Mouse (Mus musculus) olfactory bulb, adult 2 months (tissue): Measurements from ENCODE around the gene Cmbl. TPM values are rescaled to one million over a fixed set of nuclear protein-coding genes. Genes with fewer than 3 reads are reported as not detected.
A peak's percentile ranks its signal among the peaks of the same experiment; 100 is the strongest.

Experiments
- H3K27ac ChIP-seq: fragments of 200-500 bp; 2 replicates; pipeline ENCODE4 v1.5.1; 2012; ENCODE audit warnings: low read depth, low read length; ENCODE audit not compliant: insufficient read depth
- H3K4me1 ChIP-seq: fragments of 200-500 bp; 2 replicates; pipeline ENCODE4 v1.6.1; 2012; ENCODE audit warnings: low read length; ENCODE audit not compliant: control insufficient read depth, insufficient read depth
- H3K4me3 ChIP-seq: fragments of 200-500 bp; 2 replicates; pipeline ENCODE4 v1.5.1; 2012; ENCODE audit warnings: mild to moderate bottlenecking, low read depth, low read length, moderate library complexity; ENCODE audit not compliant: insufficient read depth
- CTCF ChIP-seq: fragments of 200-500 bp; IDR thresholded peaks from 2 replicates; pipeline ENCODE4 v1.5.1; 2012; ENCODE audit warnings: low read depth, mild to moderate bottlenecking, low read length, moderate library complexity; ENCODE audit not compliant: insufficient read depth
- POLR2A ChIP-seq: fragments of 200-500 bp; IDR thresholded peaks from 2 replicates; pipeline ENCODE4 v1.6.1; 2012; ENCODE audit warnings: mild to moderate bottlenecking, low read depth, low read length, moderate library complexity; ENCODE audit not compliant: insufficient read depth
- WGBS: fragments of 180-500 bp; shearing (Covaris S2); methylation state at CpG from one replicate; pipeline ENCODE4 v1.1.7; 2018; 5-methylcytosine and 5-hydroxymethylcytosine counted together
- polyA plus RNA-seq: library from polyadenylated mRNA; stranded (reverse); fragments of >200 nt; gene quantifications from 2 replicates; pipeline ENCODE4 v1.2.4, GENCODE M21; 2012; ENCODE audit warnings: low replicate concordance; ENCODE audit not compliant: missing spikeins, insufficient read depth, insufficient read length

Gene Cmbl
- polyA plus RNA-seq, 1 experiment, result not detected

DNA sequence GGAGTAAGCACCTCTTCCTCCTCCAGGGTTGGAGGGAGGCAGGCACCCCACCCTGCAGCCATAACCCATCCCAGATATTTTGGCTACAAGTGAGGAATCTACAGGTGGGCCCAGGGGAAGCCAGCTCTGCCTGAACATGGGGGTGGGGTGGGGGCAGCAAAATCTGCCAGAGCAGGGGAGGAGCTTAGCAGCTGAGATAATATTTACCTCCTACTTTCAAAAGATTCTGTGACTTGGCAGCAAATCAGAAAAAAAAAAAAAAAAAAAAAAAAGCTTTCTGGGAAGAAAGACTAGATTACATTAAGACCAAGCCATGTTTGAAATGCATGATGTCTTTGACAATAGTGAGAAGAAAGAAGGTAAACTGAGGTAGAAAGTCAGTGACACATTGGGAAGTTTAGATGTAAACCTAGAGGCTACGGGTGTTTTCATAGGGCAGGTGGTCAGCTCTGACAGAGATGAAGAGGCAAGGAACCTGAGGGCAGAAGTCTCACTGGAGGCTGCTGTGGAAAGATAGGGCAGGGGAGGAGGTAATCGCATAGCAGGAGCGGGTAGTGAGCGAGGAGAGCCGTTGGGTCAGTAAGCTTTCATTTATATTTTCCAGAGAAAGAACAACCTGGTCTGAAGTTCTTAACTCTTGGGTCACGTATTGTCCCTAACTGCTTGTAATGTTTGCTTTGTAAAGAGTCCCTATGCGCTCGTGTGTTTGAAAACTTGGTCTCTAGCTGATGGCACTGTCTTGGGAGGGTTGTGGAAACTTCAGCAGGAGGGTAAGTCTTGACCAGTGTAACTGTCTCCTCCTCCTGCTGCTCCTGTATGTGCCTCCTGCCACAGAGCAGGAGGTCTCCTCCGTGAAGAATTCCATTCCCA, 25.3 kb upstream of the Cmbl start:
- no peak overlapping the region for H3K27ac ChIP-seq
- TF ChIP-seq CTCF (no peak), POLR2A (no peak)
- 82% methylated on average over 9 of the region's 9 CpGs for WGBS
- H3K4me1 ChIP-seq, result peaks cover 22% of the 10 kb centered on the region
- H3K4me3 ChIP-seq, result no peak overlapping the region

DNA sequence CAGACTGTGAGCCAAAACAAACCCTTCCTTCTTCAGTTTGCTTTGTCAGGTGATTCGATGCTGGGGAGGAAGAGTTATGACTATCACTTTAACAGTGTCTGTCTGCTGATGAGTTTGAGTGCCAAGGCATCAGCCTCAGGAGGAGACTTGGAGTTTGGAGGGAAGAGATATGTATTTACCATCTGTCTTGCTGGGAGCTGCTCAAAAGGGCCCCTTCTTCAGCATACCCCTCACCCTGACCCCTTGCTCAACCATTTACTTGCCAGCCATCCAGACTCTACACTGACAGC, 24.7 kb upstream of the Cmbl start:
- H3K27ac ChIP-seq, result 0 out of 2 replicates have a peak overlapping the region, but pooled peaks have one; percentile 40
- peaks cover 18% of the 10 kb centered on the region for H3K4me1 ChIP-seq
- no peak overlapping the region for H3K4me3 ChIP-seq
- 67% methylated on average over 1 of the region's 1 CpGs for WGBS
- no peak for TF ChIP-seq CTCF
- no peak for TF ChIP-seq POLR2A

DNA sequence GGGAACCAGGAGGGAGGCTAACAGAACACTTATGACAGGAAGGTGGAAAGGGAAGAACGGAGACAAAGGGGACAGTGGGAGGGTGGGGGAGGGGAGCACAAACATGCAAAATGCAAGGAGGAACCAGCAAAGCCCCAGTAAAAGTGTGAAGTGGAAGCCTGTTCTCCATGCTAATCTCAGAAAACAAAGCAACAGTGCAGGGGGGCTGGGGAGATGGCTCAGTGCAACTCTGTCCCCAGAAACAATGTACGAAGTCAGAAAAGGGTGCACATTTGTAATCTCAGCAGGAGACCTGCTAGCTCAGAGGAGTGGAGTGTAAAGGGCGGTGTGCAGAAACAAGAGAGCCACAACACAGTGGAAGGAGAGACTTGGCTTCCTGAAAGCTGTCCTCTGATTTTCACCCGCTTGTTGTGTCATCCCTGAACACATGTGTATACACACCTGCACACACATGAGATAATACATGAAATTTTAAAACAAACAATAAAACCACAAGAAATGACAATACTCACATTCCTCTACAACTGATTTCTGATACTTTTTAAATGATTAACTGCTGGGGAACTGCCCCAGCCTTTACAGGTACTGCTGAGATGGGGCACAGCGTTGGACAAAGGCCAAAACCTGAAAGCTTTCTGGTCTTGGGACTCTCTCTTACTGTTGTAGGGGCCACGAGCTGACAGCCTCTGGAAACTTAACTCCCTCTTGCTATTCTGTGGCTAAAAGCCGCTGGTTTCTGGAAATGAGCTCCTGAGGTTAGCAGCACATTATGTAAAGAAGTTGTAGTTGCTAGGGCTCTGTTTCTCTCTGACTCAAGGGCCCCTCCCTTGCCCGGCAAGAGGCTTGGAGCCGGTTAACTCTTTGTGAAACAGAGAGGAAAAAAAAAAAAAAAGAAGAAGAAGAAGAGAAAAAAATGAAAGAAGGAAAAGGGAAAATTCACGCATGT, 22.9 kb upstream of the Cmbl start:
- Histone ChIP-seq H3K4me3 (no peak overlapping the region), H3K4me1 (peaks cover 11% of the 10 kb centered on the region), H3K27ac (no peak overlapping the region)
- WGBS, result 18% methylated on average over 10 of the region's 10 CpGs
- TF ChIP-seq POLR2A, result no peak

DNA sequence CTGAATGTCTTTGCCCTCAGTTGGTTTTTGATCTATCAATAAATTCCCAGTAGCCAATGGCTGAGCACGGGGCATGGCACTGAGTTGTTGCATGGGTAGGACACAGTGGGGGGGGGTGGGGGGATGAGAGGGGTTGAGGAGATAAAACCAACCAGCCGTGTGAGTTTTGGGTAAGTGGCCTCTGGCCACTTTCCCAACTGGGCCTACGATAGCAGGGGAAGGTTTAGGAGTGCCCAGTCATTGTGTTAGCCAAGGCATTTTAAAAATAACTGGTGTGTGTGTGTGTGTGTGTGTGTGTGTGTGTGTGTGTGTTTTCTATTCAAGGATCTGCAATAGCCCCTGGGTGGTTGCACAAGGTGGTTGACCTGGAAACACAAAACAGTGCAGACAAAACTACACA, 21.9 kb upstream of the Cmbl start:
- no peak for TF ChIP-seq CTCF
- TF ChIP-seq POLR2A, result no peak
- H3K4me1 ChIP-seq, result peaks cover 11% of the 10 kb centered on the region
- H3K4me3 ChIP-seq, result no peak overlapping the region
- WGBS, result 45% methylated on average over 3 of the region's 3 CpGs
- H3K27ac ChIP-seq, result no peak overlapping the region

DNA sequence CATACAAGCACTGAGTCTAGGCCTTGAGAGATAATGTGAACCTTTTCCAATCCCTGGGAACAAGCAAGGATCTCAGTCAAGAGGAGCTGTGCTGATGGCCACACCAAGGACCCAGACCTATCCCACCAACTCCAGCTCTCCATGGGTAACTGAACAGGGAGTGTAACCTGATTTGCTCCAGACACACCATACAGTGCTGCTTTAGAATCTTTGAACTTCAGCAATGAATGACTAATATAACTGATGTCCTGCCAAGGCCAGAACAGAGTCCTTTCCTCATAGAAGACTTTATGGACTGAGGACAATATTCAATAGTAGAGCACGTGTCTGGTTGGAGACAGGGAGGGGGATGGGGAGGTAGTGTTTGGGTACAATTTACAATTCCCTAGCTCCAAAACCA, 20.1 kb upstream of the Cmbl start:
- Histone ChIP-seq H3K4me3 (no peak overlapping the region), H3K27ac (no peak overlapping the region), H3K4me1 (peaks cover 11% of the 10 kb centered on the region)
- 76% methylated on average over 1 of the region's 1 CpGs for WGBS
- TF ChIP-seq POLR2A (no peak), CTCF (no peak)

DNA sequence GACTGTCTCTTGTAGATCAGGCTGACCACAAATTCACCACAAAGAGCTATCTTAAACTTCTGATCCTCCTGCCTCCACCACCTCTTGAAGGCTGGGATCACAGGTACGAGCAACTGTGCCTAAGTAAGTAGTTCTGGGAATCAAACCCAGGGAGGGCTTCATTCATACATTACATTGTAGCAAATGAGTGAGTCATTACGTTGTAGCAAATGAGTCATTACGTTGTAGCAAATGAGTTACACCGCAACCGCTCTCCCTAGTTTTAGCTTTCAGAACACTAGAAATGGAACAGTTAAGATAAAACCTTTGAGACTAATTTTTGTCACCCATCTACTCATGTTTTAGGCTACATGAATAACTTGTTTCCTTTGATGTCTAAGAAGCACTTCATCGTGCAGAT, 18.9 kb upstream of the Cmbl start:
- TF ChIP-seq CTCF, result no peak
- no peak for TF ChIP-seq POLR2A
- peaks cover 8% of the 10 kb centered on the region for H3K4me1 ChIP-seq
- H3K27ac ChIP-seq, result no peak overlapping the region
- no peak overlapping the region for H3K4me3 ChIP-seq
- 56% methylated on average over 6 of the region's 6 CpGs for WGBS

DNA sequence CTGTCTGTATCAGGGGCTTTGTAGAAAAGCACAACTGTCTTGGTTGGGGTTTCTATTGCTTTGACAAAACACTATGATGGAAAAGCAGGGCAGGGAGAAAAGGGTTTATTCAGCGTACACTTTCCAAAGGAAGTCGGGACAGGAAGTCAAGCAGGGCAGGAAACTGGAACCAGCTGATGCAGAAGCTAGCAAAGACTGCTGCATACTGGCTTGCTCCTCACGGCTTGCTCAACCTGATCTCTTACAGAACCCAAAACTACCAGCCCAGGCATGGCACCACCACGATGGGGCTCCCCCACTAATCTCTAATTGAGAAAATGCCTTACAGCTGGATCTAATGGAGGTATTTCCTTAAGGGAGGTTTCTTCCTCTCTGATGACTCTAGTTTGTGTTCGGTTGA, 17.8 kb upstream of the Cmbl start:
- Histone ChIP-seq H3K4me3 (no peak overlapping the region), H3K27ac (no peak overlapping the region), H3K4me1 (peaks cover 3% of the 10 kb centered on the region; the same call in 1 of the 2 replicates)
- WGBS, result 79% methylated on average over 5 of the region's 5 CpGs
- no peak for TF ChIP-seq CTCF
- no peak for TF ChIP-seq POLR2A

DNA sequence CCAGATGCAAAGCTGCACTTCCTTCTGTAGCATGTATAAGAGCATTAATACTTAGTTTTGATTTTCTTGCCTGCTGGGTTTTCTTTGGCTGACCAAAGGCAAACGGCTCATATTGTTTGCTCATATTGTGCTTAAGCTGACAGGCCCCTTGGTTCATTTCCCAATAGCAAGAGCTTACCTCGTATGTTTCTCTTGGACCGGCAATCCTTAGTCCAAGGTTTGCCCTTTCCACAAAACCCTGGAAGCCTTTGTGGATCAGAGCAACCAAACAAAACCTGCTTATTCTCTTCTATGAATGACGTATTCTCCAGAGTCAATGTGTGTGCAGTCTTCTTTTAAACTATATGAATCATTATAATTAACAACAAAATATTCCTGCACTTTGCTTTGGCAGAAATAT, 14.8 kb upstream of the Cmbl start:
- WGBS, result 71% methylated on average over 4 of the region's 4 CpGs
- H3K4me1 ChIP-seq, result no peaks in the 10 kb centered on the region
- no peak for TF ChIP-seq POLR2A
- no peak overlapping the region for H3K4me3 ChIP-seq
- H3K27ac ChIP-seq, result no peak overlapping the region

DNA sequence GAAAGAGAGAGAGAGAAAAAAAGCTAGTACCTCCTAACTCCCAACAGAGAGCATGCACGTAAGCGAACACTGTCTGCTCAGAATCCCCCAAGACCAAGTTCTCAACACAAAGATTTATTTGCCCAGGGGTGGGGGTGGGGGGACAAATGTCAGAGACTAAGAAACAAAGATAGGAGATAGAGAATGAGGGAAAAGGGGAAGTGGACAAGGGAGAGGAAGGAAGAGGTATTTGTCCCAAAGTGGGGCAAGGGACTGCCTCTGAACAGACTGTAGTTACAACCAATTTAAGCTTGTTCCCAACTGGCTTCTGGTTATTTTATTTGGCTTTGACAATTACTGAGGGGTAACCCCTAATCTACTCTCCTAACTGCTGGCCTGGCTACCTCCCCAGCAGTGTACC, 10.3 kb upstream of the Cmbl start:
- Histone ChIP-seq H3K4me1 (no peaks in the 10 kb centered on the region), H3K27ac (no peak overlapping the region), H3K4me3 (no peak overlapping the region)
- no peak for TF ChIP-seq POLR2A
- no peak for TF ChIP-seq CTCF
- 97% methylated on average over 2 of the region's 2 CpGs for WGBS
